Mouse (Mus musculus) MEL (cell line): Measurements from ENCODE around the gene Flnb. TPM values are rescaled to one million over a fixed set of nuclear protein-coding genes. Genes with fewer than 3 reads are reported as not detected.

Source experiments
- DNase-seq: peaks from one replicate; pipeline ENCODE4 v3.0.0; 2011; ENCODE audit warnings: low read depth, low spot score
- H3K27ac ChIP-seq: 2 replicates; pipeline ENCODE4 v1.5.1; 2012; ENCODE audit warnings: low read depth, mild to moderate bottlenecking, control low read depth, low read length, moderate library complexity; ENCODE audit not compliant: control insufficient read depth
- H3K27me3 ChIP-seq, 2 experiments: fragments of 150-350 bp in 1 of 2; sonication (generic) in 1 of 2; 2 replicates each; pipeline ENCODE4 v1.6.1; 2012; ENCODE audit warnings: low read length in 2 of 2, mild to moderate bottlenecking in 2 of 2, improper control_type of control experiment in 1 of 2, moderate library complexity in 1 of 2; ENCODE audit not compliant: insufficient read depth in 2 of 2, control insufficient read depth in 1 of 2
- H3K36me3 ChIP-seq, 2 experiments: 2 replicates each; pipeline ENCODE4 v1.6.1; 2012 to 2014; ENCODE audit warnings: low read length in 2 of 2, improper control_type of control experiment in 1 of 2, inconsistent platforms in 1 of 2, mild to moderate bottlenecking in 1 of 2; ENCODE audit not compliant: insufficient read depth in 2 of 2, control insufficient read depth in 1 of 2
- H3K4me1 ChIP-seq, 2 experiments: fragments of 150-350 bp in 1 of 2; sonication (generic) in 1 of 2; 2 replicates each; pipeline ENCODE4 v1.6.1; 2012; ENCODE audit warnings: low read length in 2 of 2, improper control_type of control experiment in 1 of 2, mild to moderate bottlenecking in 1 of 2; ENCODE audit not compliant: insufficient read depth in 2 of 2, control insufficient read depth in 1 of 2
- H3K4me3 ChIP-seq, 2 experiments: fragments of 150-350 bp in 1 of 2; sonication (generic) in 1 of 2; 2 replicates each; pipeline ENCODE4 v1.5.1; 2012; ENCODE audit warnings: low read depth in 2 of 2, low read length in 2 of 2, mild to moderate bottlenecking in 2 of 2, moderate library complexity in 2 of 2, control low read depth in 1 of 2, improper control_type of control experiment in 1 of 2; ENCODE audit not compliant: control insufficient read depth in 1 of 2, insufficient read depth in 1 of 2
- H3K79me2 ChIP-seq: 2 replicates; pipeline ENCODE4 v1.6.1; 2012; ENCODE audit warnings: mild to moderate bottlenecking, low read length, moderate library complexity; ENCODE audit not compliant: control insufficient read depth, poor library complexity, insufficient read depth
- H3K9ac ChIP-seq: 2 replicates; pipeline ENCODE4 v1.6.1; 2012; ENCODE audit warnings: low read depth, mild to moderate bottlenecking, control low read depth, low read length, moderate library complexity; ENCODE audit not compliant: control insufficient read depth, poor library complexity, severe bottlenecking
- H3K9me3 ChIP-seq: fragments of 150-350 bp; sonication (generic); replicated peaks from 2 replicates; pipeline ENCODE4 v1.6.1; 2012; ENCODE audit warnings: mild to moderate bottlenecking, low read length, improper control_type of control experiment, moderate library complexity; ENCODE audit not compliant: insufficient read depth
- CHD1 ChIP-seq: IDR thresholded peaks from 2 replicates; pipeline ENCODE4 v1.6.1; 2012; ENCODE audit warnings: low read depth, mild to moderate bottlenecking, inconsistent platforms, low read length, improper control_type of control experiment
- E2F4 ChIP-seq: IDR thresholded peaks from 2 replicates; pipeline ENCODE4 v1.6.1; 2011; ENCODE audit warnings: low read depth, low read length, improper control_type of control experiment, borderline replicate concordance
- ETS1 ChIP-seq: IDR thresholded peaks from 2 replicates; pipeline ENCODE4 v1.6.1; 2012; ENCODE audit warnings: low read depth, mild to moderate bottlenecking, inconsistent platforms, low read length, improper control_type of control experiment, moderate library complexity
- GABPA ChIP-seq: IDR thresholded peaks from 2 replicates; pipeline ENCODE4 v1.6.1; 2012; ENCODE audit warnings: low read depth, mild to moderate bottlenecking, inconsistent platforms, low read length, improper control_type of control experiment, moderate library complexity
- GATA1 ChIP-seq: IDR thresholded peaks from 2 replicates; pipeline ENCODE4 v1.6.1; 2011; ENCODE audit warnings: low read depth, low read length, improper control_type of control experiment
- MAFK ChIP-seq: IDR thresholded peaks from 2 replicates; pipeline ENCODE4 v1.6.1; 2011; ENCODE audit warnings: low read depth, mild to moderate bottlenecking, low read length, improper control_type of control experiment, borderline replicate concordance
- MAX ChIP-seq: IDR thresholded peaks from 2 replicates; pipeline ENCODE4 v1.6.1; 2011; ENCODE audit warnings: low read length, improper control_type of control experiment
- MYC ChIP-seq: IDR thresholded peaks from 2 replicates; pipeline ENCODE4 v1.6.1; 2011; ENCODE audit warnings: low read depth, mild to moderate bottlenecking, low read length, improper control_type of control experiment, moderate library complexity
- NELFE ChIP-seq: IDR thresholded peaks from 2 replicates; pipeline ENCODE4 v1.6.1; 2011; ENCODE audit warnings: low read depth, low read length, improper control_type of control experiment
- NRF1 ChIP-seq: IDR thresholded peaks from 2 replicates; pipeline ENCODE4 v1.6.1; 2014; ENCODE audit warnings: low read depth, mild to moderate bottlenecking, inconsistent platforms, low read length, improper control_type of control experiment, moderate library complexity; ENCODE audit not compliant: poor library complexity, insufficient read depth, severe bottlenecking
- POLR2AphosphoS2 ChIP-seq: IDR thresholded peaks from 2 replicates; pipeline ENCODE4 v1.6.1; 2011; ENCODE audit warnings: low read length, improper control_type of control experiment
- POLR2AphosphoS5 ChIP-seq: IDR thresholded peaks from 2 replicates; pipeline ENCODE4 v1.6.1; 2012; ENCODE audit warnings: low read depth, borderline replicate concordance, mild to moderate bottlenecking, inconsistent platforms, low read length, moderate library complexity, mixed read lengths
- RAD21 ChIP-seq: IDR thresholded peaks from 2 replicates; pipeline ENCODE4 v1.6.1; 2011; ENCODE audit warnings: mild to moderate bottlenecking, low read depth, low read length, improper control_type of control experiment
- SIN3A ChIP-seq: IDR thresholded peaks from 2 replicates; pipeline ENCODE4 v1.6.1; 2012; ENCODE audit warnings: low read length, improper control_type of control experiment, inconsistent platforms
- TAL1 ChIP-seq: IDR thresholded peaks from 2 replicates; pipeline ENCODE4 v1.6.1; 2012; ENCODE audit warnings: mild to moderate bottlenecking, inconsistent platforms, low read length, moderate library complexity, mixed read lengths
- TBP ChIP-seq: IDR thresholded peaks from 2 replicates; pipeline ENCODE4 v1.8.0; 2011; ENCODE audit warnings: low read depth, low read length, improper control_type of control experiment
- TCF12 ChIP-seq: IDR thresholded peaks from 2 replicates; pipeline ENCODE4 v1.6.1; 2014; ENCODE audit warnings: low read depth, mild to moderate bottlenecking, inconsistent platforms, low read length, improper control_type of control experiment, moderate library complexity
- UBTF ChIP-seq: IDR thresholded peaks from 2 replicates; pipeline ENCODE4 v1.6.1; 2012; ENCODE audit warnings: low read depth, mild to moderate bottlenecking, inconsistent platforms, low read length, improper control_type of control experiment, moderate library complexity, borderline replicate concordance; ENCODE audit not compliant: insufficient read depth
- USF1 ChIP-seq: IDR thresholded peaks from 2 replicates; pipeline ENCODE4 v1.6.1; 2014; ENCODE audit warnings: low read depth, mild to moderate bottlenecking, inconsistent platforms, low read length, improper control_type of control experiment, moderate library complexity
- USF2 ChIP-seq, 2 experiments: IDR thresholded peaks; 2 replicates each; pipeline ENCODE4 v1.6.1; 2011 to 2012; ENCODE audit warnings: improper control_type of control experiment in 2 of 2, low read length in 2 of 2, borderline replicate concordance in 1 of 2, inconsistent platforms in 1 of 2, low read depth in 1 of 2, mild to moderate bottlenecking in 1 of 2; ENCODE audit not compliant: insufficient read depth in 1 of 2
- polyA plus RNA-seq, 2 experiments: library from polyadenylated mRNA; stranded (reverse) in 1 of 2; unstranded in 1 of 2; fragments of >175 nt in 1 of 2; fragments of >200 nt in 1 of 2; gene quantifications; 2 replicates each; pipeline versions ENCODE4 v1.2.1 to v1.2.4; 2012; ENCODE audit warnings: low replicate concordance in 2 of 2, low read depth in 1 of 2; ENCODE audit not compliant: insufficient read length in 2 of 2, insufficient read depth in 1 of 2, missing spikeins in 1 of 2
- total RNA-seq: library from RNA; depleted of rRNA; stranded (reverse); fragments of 300-350 nt; gene quantifications from 2 replicates; pipeline ENCODE4 v1.2.3, GENCODE M21; 2012

The Flnb gene
- total and polyA plus RNA-seq, 3 experiments = 1.0 to 3.1 TPM; not detected in 1

- Histone ChIP-seq H3K27me3 (no peaks in the 10 kb centered on the region), H3K4me1 (no peaks in the 10 kb centered on the region), H3K4me3 (no peak overlapping the region), H3K79me2 (no peaks in the 10 kb centered on the region), H3K36me3 (no peaks in the 10 kb centered on the region), H3K9ac (no peak overlapping the region), H3K27ac (no peak overlapping the region), H3K9me3 (no peaks in the 10 kb centered on the region)
- no peak for DNase-seq
- TF ChIP-seq MYC (no peak), TBP (no peak), GATA1 (no peak), MAFK (no peak), NELFE (no peak), USF1 (no peak), RAD21 (no peak), UBTF (no peak), MAX (no peak)
Measured at GRCm38 (mm10) chr14:7791061-7791531, 26.7 kb upstream of the Flnb start.

- TF ChIP-seq TAL1 = no peak
- no peak for TF ChIP-seq POLR2AphosphoS5
- TF ChIP-seq TBP = no peak
- TF ChIP-seq SIN3A = no peak
- TF ChIP-seq USF2 (IDR thresholded peaks at IDR 0.05; ENCODE audit: borderline replicate concordance in 1 of 2, insufficient read depth in 1 of 2, low read depth in 1 of 2, low read length in 2 of 2) = no peak
- no peak for TF ChIP-seq ETS1
- no peak for TF ChIP-seq NRF1
- TF ChIP-seq GABPA = no peak
- TF ChIP-seq CHD1 = no peak
- TF ChIP-seq POLR2AphosphoS2 = no peak
- no peak for TF ChIP-seq E2F4
- TF ChIP-seq TCF12 = no peak
- no peak for TF ChIP-seq UBTF
- Histone ChIP-seq H3K79me2 (no peaks in the 10 kb centered on the region), H3K9me3 (no peaks in the 10 kb centered on the region), H3K4me1 (no peaks in the 10 kb centered on the region), H3K36me3 (no peaks in the 10 kb centered on the region), H3K27me3 (no peaks in the 10 kb centered on the region), H3K9ac (no peak within 1 kb of the TSS), H3K4me3 (no peak within 1 kb of the TSS), H3K27ac (no peak within 1 kb of the TSS)
- DNase-seq = no peak
Measured at GRCm38 (mm10) chr14:7791532-7792159, 26.1 kb upstream of the Flnb start, which contains the start of gene Gm26661. Gene Gm26661, plus strand, starts transcription at chr14:7791587.
